Mouse (Mus musculus): ENCODE results near the gene Vwa3a. TPM values are rescaled to one million over a fixed set of nuclear protein-coding genes. Genes with fewer than 3 reads are reported as not detected.

The Vwa3a gene
- total RNA-seq, 2 experiments from 2014 or later, result 0.48 to 1.1 TPM

DNA sequence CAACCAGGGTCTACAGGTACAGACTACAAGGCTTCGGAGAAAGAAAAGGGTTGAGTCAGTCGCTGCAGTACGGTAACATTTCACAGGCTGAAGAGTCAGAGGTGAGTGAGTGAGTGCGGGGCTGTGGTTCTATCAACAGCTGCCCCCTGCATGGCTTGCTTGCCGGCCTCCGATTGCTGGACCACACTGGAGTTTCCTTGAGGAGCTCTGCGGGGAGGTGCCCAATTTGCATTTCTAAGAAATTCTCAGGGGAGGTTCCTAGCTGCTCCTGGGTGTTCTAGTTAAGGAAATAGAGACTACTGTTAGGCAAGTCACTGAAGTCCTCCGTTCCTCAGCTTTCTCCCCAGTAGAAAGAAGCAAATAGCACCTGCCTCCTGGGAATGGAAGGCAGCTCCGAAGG lies 105.6 kb downstream of the Vwa3a start:
- Histone ChIP-seq H3K27ac (peak overlapping the region; percentile 99), H3K4me3 (peak overlapping the region; percentile 96)
- TF ChIP-seq CTCF (IDR thresholded peaks at IDR 0.05), result no peak
- no peak for DNase-seq
- intact Hi-C loops (cut with DNase I), result loop anchor here (5.0 kb wide), 1 partner anchor 43 kb away; no protein-coding TSS in a partner anchor

DNA sequence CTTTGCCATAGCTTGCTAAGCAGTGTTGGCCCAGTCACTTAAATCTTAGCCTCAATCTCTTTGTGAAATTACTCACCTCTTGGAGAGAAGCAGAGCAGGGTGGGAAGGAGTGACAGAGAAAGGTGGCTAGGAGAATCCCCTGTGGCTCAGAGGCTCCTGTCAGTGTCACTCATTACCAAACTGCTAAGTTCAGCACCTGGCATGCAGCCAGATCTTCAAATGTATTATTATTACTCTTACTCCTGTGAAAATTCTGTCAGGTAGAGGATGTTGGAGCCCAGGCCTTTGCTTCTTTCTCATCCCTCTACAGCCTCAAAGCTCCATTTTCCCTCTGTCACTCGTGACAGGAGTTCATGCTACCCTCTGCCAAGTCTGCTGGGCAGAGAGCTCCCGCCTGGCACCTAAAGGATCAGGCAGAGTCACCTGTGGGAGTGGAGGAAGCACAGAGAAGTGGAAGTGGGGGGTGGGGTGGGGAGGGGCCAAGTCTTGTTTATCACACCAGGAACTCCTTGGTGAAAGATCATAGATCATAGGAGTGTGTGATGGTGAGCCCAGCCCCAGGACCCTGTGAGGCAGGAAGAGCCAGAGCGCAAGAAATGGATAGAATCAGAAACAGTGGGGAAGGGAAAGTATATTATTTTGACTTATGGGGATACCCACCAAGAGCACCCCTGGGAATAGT lies 109.9 kb downstream of the Vwa3a start:
- no peak for TF ChIP-seq CTCF (IDR thresholded peaks at IDR 0.05)
- DNase-seq, result no peak
- intact Hi-C loops (cut with DNase I), result loop anchor here (5.0 kb wide), 1 partner anchor 38 kb away; no protein-coding TSS in a partner anchor
- H3K27ac ChIP-seq, result peak overlapping the region; percentile 53
- no peak overlapping the region for H3K4me3 ChIP-seq

- Histone ChIP-seq H3K4me3 (no peak overlapping the region), H3K27ac (peak overlapping the region; percentile 93)
- DNase-seq, result no peak
- TF ChIP-seq CTCF (IDR thresholded peaks at IDR 0.05), result no peak
- intact Hi-C loops (cut with DNase I), result no loop called here
Measured at GRCm38 (mm10) chr7:120850165-120850564, 111.0 kb downstream of the Vwa3a start.

Other genes with a start within 250 kb of the Vwa3a start
- 100 to 1,000 TPM; 459 to 637 TPM for gene Uqcrc2, start 104.1 kb upstream of the Vwa3a start, total RNA-seq (2021)
- not detected for gene Pdzd9, start 69.0 kb upstream of the Vwa3a start, total RNA-seq (2021)
- 10 to 100 TPM; 19.5 to 23.0 TPM for gene Mosmo, start 61.7 kb upstream of the Vwa3a start, total RNA-seq (2021)
- under 1 TPM; 0.31 to 0.42 TPM for gene Gm5737, start 73.0 kb downstream of the Vwa3a start, total RNA-seq (2021)
- gene Eef2k, start 103.5 kb downstream of the Vwa3a start, total RNA-seq (2021), result 10 to 100 TPM; 53.1 to 88.8 TPM
- 10 to 100 TPM in 1 of 2 experiments, 1 to 10 TPM in 1; 8.8 to 11.0 TPM for gene Polr3e, start 178.4 kb downstream of the Vwa3a start, total RNA-seq (2021)
- 1 to 10 TPM; 2.2 to 5.4 TPM for gene Cdr2, start 243.0 kb downstream of the Vwa3a start, total RNA-seq (2021)
- not detected for gene Mfsd13b, start 243.2 kb downstream of the Vwa3a start, total RNA-seq (2021)